Mouse (Mus musculus): ENCODE results near the gene Gal3st2.
"Not testable (repeated sequence)": the region's sequence is repeated elsewhere in the genome, so short reads cannot be mapped to it uniquely, and the experiment has no call there.

The Gal3st2 gene

GRCm38 (mm10) chr1:93859619-93860018 lies 1.5 kb upstream of the Gal3st2 start:
- DNase-seq (ENCODE audit: low read depth, low spot score): peak; percentile 1

DNA sequence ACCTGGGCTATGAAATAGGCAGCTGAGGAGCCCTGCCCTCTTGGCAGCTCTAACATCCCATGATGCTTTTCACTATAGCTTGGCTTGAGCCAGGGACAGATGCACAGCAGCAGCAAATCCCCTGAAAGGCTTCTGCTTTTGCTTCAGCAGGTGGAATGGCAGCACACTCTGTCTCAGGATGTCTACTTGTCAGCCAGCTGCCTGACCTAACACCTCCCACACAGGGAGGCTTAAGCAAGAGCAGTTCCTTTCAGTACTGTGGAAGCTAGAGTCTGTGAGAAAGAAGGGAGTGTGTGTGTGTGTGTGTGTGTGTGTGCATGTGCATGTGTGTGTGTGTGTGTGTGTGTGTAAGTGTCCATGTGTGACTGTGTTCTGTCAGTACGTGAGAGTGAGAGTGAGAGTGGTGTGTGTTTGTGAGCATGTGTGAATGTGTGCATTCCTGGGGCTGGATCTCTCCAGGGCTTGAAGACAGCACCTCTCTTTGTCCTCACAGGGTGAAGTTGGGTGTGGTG lies 10.5 kb downstream of the Gal3st2 start:
- not testable (repeated sequence) for DNase-seq (ENCODE audit: low read depth, low spot score)

DNA sequence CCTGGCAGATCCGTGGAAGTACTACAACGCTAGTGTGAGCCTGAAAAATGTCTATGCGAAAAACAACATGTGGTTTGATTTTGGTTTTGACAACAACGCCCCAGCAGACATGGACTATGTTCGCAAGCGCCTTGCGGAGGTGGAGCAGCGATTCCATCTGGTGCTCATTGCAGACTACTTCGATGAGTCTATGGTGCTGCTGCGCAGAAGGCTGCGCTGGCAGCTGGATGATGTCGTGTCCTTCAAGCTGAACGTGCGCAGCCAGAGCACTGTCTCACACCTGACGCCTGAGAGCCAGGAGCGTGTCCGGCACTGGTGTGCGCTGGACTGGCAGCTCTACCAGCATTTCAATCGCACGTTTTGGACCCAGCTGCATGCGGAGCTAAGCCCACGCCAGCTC lies 13.3 kb downstream of the Gal3st2 start:
- not testable (repeated sequence) for DNase-seq (ENCODE audit: low read depth, low spot score)

DNA sequence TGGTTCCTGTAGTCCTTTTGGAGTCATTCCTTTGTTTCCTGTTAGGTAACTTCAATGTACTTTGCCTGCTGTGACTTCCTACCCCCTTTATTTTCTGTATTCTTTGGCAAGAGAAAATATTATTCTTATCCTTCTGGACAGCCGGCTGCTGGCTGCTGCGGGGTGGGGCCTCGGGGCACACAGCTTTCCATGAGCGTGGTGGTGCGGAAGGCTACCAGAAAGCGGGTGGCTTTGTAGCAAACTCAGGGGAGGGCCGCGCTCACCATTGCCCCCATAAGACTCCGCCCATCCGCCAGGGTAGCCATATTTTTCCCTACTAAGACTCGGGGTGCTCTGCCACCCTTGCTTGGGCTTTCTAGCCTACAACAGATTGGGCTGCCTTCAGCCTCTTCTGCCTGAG lies 20.7 kb downstream of the Gal3st2 start:
- DNase-seq (ENCODE audit: low read depth, low spot score): not testable (repeated sequence)

DNA sequence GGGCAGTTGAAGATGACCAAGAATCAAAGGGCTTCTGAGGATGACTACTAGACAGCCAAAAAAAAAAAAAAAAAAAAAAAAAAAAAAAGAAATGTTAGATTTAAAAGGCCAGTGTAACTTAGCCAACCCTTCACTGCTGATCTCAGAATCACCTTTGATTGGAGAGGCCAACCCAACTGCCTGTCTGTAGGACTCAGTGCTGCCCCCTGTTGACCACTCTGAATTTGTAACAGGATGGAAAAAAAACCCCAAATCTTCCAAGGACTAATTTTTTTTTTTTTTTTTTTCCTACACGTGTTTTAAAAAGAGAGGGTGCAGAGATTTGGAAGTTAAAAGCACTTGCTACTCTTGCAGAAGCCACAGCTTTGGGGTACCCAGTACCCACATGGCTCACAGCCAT lies 29.8 kb downstream of the Gal3st2 start:
- DNase-seq (ENCODE audit: low read depth, low spot score): peak; percentile 4

DNA sequence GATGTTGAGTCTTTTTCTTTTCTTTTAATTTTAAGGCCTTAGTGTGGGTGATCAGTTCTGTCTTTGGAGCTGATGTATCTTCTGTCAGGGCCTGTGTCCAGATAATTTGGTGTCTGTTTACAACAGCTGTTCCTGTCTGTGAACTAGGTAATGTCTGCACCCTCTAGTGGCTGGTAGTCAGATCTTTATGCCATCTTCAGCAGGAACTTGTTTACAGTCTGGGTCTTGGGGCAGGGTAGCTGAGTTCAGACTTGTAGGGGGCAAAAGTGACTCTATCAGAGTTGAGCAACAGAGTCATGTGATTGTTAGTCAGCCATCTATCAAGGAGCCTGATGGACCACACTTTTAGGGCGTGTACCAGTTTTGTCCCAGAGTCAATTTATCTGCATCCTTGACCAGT lies 36.3 kb downstream of the Gal3st2 start:
- DNase-seq (ENCODE audit: low read depth, low spot score): not testable (repeated sequence)

DNA sequence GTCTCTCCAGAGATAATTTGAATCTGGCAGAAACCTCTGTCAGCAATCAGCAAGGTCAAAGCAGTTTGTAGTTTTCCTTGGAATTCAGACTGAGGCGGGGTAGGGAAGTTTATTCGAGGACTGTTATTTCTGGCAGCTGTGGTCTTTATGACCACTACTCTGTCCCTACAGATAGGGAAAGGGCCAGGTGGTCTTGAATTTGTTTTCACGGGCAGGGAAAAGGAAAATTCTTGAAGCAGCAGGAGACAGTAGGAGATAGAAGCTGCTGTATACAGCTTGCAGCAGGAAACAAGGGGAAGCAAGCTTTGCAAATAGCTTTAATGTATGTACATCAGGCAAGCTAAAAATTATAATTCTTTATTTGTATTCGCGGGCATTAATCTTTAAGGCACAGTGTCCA lies 40.2 kb downstream of the Gal3st2 start:
- not testable (repeated sequence) for DNase-seq (ENCODE audit: low read depth, low spot score)

DNA sequence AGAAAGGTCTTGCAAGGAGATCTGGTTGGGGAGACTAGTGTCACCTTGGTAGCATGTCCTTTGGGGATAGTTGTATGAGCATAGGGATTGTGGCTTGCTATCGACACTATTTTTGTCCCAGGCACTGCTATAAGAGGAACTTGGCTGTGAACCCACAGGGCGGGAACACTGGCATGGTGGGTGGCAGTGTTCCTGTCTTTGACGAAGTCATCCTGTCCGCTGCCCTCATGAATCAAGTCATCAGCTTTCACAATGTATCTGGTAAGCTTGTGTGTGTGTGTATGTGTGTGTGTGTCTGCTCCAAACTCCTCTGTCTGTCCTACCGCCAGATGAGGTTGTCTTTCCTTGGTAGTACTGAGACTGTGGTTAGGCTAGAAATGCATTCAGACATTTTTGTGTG lies 45.6 kb downstream of the Gal3st2 start:
- not testable (repeated sequence) for DNase-seq (ENCODE audit: low read depth, low spot score)

DNA sequence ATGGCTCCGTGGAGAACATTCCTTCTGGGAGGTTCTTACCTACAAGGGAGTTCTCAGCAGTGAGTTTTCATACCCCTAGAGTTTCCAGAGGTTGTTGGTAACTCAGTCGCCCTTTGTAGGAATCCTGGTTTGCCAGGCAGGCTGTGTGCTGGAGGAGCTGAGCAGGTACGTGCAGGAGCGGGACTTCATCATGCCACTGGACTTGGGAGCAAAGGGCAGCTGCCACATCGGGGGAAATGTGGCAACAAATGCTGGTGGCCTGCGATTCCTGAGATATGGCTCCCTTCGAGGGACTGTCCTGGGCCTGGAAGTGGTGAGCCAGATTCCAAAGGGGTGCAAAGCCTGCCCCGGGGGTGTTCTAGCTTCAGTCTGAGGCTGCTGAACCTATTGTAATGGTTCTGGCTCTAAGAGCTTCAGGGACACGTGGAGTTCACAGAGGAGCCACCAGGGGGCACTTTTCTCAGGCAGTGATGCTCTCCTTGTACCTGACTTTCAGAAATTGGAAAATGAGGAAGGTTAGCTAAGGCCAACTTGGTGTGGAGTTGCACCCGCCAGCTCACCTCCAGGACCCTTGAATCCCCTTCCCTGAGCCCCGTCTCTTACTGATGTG lies 48.0 kb downstream of the Gal3st2 start:
- not testable (repeated sequence) for DNase-seq (ENCODE audit: low read depth, low spot score)

DNA sequence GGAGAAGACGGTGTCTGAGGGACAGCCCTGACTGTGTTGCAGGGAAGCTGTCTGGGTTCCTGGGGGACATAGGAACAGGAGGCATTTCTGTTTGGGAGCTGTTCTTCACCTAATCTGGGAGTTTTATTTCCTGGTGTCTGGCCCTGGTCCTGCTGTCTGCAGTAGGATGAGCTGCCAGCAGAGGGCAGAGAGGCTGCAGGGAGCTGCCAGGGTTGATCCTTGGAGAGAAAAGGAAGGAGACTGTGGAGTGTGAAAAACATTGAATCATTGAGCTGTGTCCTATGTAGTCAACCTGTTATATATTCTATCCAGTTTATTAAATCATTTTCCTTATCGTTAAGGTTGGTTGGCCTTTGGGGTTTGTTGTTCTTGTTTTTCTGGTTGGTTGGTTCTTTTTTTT lies 50.8 kb downstream of the Gal3st2 start:
- DNase-seq (ENCODE audit: low read depth, low spot score): not testable (repeated sequence)

GRCm38 (mm10) chr1:93917160-93917559 lies 56.1 kb downstream of the Gal3st2 start:
- not testable (repeated sequence) for DNase-seq (ENCODE audit: low read depth, low spot score)

DNA sequence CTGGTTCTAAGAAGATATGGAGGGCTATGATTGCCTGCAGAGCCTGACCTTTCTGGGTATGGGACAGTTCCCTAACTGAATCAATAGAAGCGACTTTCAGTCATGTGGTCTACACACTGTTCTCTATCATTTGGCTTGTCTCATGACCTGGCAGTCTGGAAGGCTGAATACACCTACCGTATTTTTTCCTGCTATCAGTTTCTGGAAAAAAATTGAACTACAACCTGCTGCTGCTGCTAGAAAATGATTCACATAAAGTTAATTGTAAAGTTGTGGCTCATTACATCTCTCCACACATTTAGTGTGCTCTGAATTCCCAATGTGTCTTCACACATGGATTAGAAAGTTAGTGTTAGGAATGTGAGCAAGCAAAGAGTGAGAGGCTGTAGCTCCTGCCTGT lies 56.9 kb downstream of the Gal3st2 start, which contains the start of gene Gal3st2b:
Gene Gal3st2b, plus strand, starts transcription at position 301 of the 400 bp plus-strand sequence.
- not testable (repeated sequence) for DNase-seq (ENCODE audit: low read depth, low spot score)

DNA sequence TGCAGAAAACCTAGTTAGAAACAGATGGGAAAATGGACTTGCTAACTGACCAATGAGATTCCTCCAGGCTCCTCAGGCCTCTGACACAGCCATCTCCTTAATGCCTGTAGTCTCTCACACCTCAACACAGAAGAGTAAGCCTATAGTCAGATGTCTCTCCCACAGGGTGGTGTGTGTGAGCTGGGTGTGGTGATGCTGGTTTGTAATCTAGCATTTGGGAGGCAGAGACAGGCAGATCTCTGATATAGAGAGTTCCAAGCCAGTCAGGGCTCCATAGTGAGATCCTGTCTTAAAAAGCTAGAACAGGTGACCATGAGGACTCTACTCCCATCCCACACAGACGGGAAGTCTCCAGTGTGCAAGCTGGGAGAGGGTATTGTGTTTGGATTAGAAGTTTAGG lies 57.7 kb downstream of the Gal3st2 start:
- DNase-seq (ENCODE audit: low read depth, low spot score): not testable (repeated sequence)

GRCm38 (mm10) chr1:93919321-93919720 lies 58.2 kb downstream of the Gal3st2 start:
- DNase-seq (ENCODE audit: low read depth, low spot score): not testable (repeated sequence)

DNA sequence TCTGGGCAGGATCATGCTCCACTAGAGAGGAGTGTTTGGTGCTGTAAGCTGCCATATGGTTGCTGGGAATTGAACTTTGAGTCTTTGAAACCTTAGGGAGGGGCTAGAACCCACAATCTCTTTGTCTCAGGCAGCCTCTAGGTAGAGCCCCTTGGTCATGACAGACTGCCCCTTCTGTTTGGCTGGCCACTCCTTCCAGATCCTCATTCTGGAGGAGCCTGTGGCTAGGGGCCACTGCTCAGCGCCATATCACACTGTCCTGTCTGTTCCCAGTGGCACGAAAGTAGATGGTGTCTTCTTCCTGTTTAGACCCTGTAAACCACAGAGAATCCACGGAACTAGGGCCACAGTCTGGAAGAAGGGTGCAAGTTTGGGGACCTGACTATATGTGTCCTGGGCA lies 61.5 kb downstream of the Gal3st2 start:
- DNase-seq (ENCODE audit: low read depth, low spot score): not testable (repeated sequence)

DNA sequence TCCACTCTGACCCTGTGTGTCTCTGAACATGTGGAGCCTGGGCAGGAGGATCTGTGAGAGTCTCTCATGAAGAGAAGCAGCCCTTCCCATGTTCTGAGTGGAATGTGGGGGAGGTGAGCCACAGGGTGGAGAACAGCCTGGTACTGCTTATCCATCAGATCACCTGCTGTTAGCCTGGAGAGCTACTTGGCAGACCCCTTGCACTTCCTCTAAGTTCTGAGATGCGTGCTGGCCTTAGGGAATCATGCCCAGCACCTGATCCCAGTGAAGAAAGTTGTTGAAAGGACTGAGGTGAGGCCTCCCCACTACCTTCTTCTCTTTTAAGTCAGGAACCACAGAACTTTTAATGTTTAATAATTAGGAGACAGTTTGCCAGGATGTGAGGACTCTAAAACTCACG lies 62.0 kb downstream of the Gal3st2 start:
- DNase-seq (ENCODE audit: low read depth, low spot score): not testable (repeated sequence)

Data from 3T3-L1 (cell line).